In the genomic region with DNA sequence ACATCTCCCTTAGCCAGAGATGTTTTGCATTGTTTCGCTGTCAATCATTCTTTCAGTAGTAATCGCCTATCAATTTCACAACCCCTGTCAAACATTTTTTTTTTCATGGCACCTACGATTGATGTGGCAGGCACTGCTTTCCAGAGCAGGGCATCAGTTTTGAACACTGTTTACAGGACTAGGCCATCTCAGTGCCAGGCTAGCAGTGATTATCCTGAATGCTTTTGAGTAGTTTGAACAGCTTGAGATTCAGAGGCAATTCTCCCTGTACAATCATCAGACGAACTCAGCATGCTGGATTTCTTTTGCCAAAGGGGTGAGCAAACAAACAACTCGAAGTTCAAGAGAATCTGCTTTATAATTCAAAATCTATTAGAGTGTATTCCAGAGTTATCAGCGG, we compare ENCODE assay signal across 24 mouse cellular contexts.
DNase-seq lines count a peak whose midpoint lies in the region; ATAC-seq lines count a peak whose summit lies in the region.
"Had no signal": no experiment of that assay in that cellular context is flagged by ENCODE, and none has a peak within 500 bp of the region (broad histone marks: within the 10 kb centered on the region; RNA-seq: fewer than 3 reads in every experiment).

No protein-coding gene starts in this region.

- no peaks in the 10 kb centered on the region for H3K9me3 ChIP-seq in forebrain, embryonic 13.5 days (replicated peaks)
- no peaks in the 10 kb centered on the region for H3K9me3 ChIP-seq in forebrain, embryonic 10.5 days
- H3K9me3 ChIP-seq in forebrain, embryonic 16.5 days (ENCODE audit: control insufficient read depth, low read length): no peaks in the 10 kb centered on the region
- no peaks in the 10 kb centered on the region for H3K9me3 ChIP-seq in forebrain, embryonic 15.5 days
- H3K9me3 ChIP-seq: embryonic facial prominence, embryonic 10.5 days; embryonic facial prominence, embryonic 12.5 days had no signal

- 54% methylated on average over 6 of the region's 6 CpGs for WGBS in forebrain, embryonic 13.5 days
- WGBS in forebrain, embryonic 10.5 days: 77% methylated on average over 6 of the region's 6 CpGs
- 38% methylated on average over 6 of the region's 6 CpGs for WGBS in forebrain, embryonic 16.5 days
- WGBS in forebrain, embryonic 15.5 days: 42% methylated on average over 6 of the region's 6 CpGs

- no peak overlapping the region for H3K4me2 ChIP-seq in forebrain, embryonic 13.5 days
- H3K4me2 ChIP-seq in forebrain, embryonic 16.5 days (ENCODE audit: low read length): no peak overlapping the region
- no peak overlapping the region for H3K4me2 ChIP-seq in forebrain, embryonic 15.5 days (replicated peaks)
- H3K4me2 ChIP-seq: embryonic facial prominence, embryonic 12.5 days had no signal

- H3K36me3 ChIP-seq in forebrain, embryonic 13.5 days (ENCODE audit: poor library complexity, severe bottlenecking): no peaks in the 10 kb centered on the region
- H3K36me3 ChIP-seq in forebrain, embryonic 10.5 days (replicated peaks): no peaks in the 10 kb centered on the region
- no peaks in the 10 kb centered on the region for H3K36me3 ChIP-seq in forebrain, embryonic 16.5 days (ENCODE audit: control insufficient read depth, insufficient read depth)
- H3K36me3 ChIP-seq in forebrain, embryonic 15.5 days: no peaks in the 10 kb centered on the region
- H3K36me3 ChIP-seq: embryonic facial prominence, embryonic 10.5 days; embryonic facial prominence, embryonic 12.5 days; G1E had no signal

- H3K4me3 ChIP-seq in forebrain, embryonic 13.5 days: no peak overlapping the region
- H3K4me3 ChIP-seq in forebrain, embryonic 10.5 days: no peak overlapping the region
- H3K4me3 ChIP-seq in forebrain, embryonic 16.5 days (replicated peaks; ENCODE audit: low read length): no peak overlapping the region
- no peak overlapping the region for H3K4me3 ChIP-seq in forebrain, embryonic 15.5 days
- H3K4me3 ChIP-seq: embryonic facial prominence, embryonic 10.5 days; embryonic facial prominence, embryonic 12.5 days had no signal

- no peaks in the 10 kb centered on the region for H3K27me3 ChIP-seq in forebrain, embryonic 13.5 days
- H3K27me3 ChIP-seq in forebrain, embryonic 10.5 days (ENCODE audit: poor library complexity, severe bottlenecking): no peaks in the 10 kb centered on the region
- no peaks in the 10 kb centered on the region for H3K27me3 ChIP-seq in forebrain, embryonic 16.5 days (replicated peaks; ENCODE audit: control insufficient read depth, insufficient read depth, low read length)
- H3K27me3 ChIP-seq in forebrain, embryonic 15.5 days: no peaks in the 10 kb centered on the region
- H3K27me3 ChIP-seq: CH12.LX; embryonic facial prominence, embryonic 12.5 days; Patski had no signal

- 0 out of 2 replicates have a peak, but pooled peaks cover 5% of the 10 kb centered on the region for H3K4me1 ChIP-seq in forebrain, embryonic 13.5 days
- peaks cover 3% of the 10 kb centered on the region; the same call in 1 of the 2 replicates for H3K4me1 ChIP-seq in forebrain, embryonic 10.5 days
- peaks cover 6% of the 10 kb centered on the region; the same call in 1 of the 2 replicates for H3K4me1 ChIP-seq in forebrain, embryonic 16.5 days (replicated peaks; ENCODE audit: control insufficient read depth, insufficient read depth, low read length)
- H3K4me1 ChIP-seq in forebrain, embryonic 15.5 days: peaks cover 7% of the 10 kb centered on the region; the same call in 1 of the 2 replicates
- H3K4me1 ChIP-seq: embryonic facial prominence, embryonic 10.5 days; embryonic facial prominence, embryonic 12.5 days had no signal

- 0 out of 2 replicates have a peak, but pooled peaks have one; percentile 55 for ATAC-seq in forebrain, embryonic 13.5 days
- peak; percentile 55; the same call in 1 of the 2 replicates for ATAC-seq in forebrain, embryonic 16.5 days
- ATAC-seq in forebrain, embryonic 15.5 days (replicated peaks): no peak
- ATAC-seq: activated CD4-positive, CD25-positive, alpha-beta regulatory T cell, adult 4 months; CD4-positive, CD25-positive, alpha-beta regulatory T cell, adult 4 months; Patski had no signal

- DNase-seq in forebrain, embryonic 10.5 days (ENCODE audit: extremely low spot score, low spot score): no peak
- peak; percentile 9 for DNase-seq in brain, adult 2 months (ENCODE audit: low read depth, low spot score)
- DNase-seq in embryo, embryonic 9.5 days (ENCODE audit: extremely low spot score): no peak
- DNase-seq: adrenal gland, adult 8-10 months; adrenal gland, postnatal 14 days; adrenal gland, postnatal 36 days; B cell, adult 2 months; cerebellum, adult 11 months; cerebellum, adult 18-20 months; cerebellum, adult 8-10 months; cerebellum, adult 9-11 months; cerebellum, postnatal 14 days; cerebellum, postnatal 36 days; embryo, embryonic 11 days had no signal

- no peak overlapping the region for H3K9ac ChIP-seq in forebrain, embryonic 13.5 days
- H3K9ac ChIP-seq in forebrain, embryonic 16.5 days (replicated peaks; ENCODE audit: low read depth, low read length): no peak overlapping the region
- no peak overlapping the region for H3K9ac ChIP-seq in forebrain, embryonic 15.5 days (replicated peaks)
- H3K9ac ChIP-seq: embryonic facial prominence, embryonic 12.5 days had no signal

- no peak overlapping the region for H3K27ac ChIP-seq in forebrain, embryonic 13.5 days
- no peak overlapping the region for H3K27ac ChIP-seq in forebrain, embryonic 10.5 days
- H3K27ac ChIP-seq in forebrain, embryonic 16.5 days (ENCODE audit: low read length): no peak overlapping the region
- no peak overlapping the region for H3K27ac ChIP-seq in forebrain, embryonic 15.5 days (replicated peaks)
- H3K27ac ChIP-seq: embryonic facial prominence, embryonic 10.5 days; embryonic facial prominence, embryonic 12.5 days had no signal
